Comparison of ENCODE assay signal across 19 mouse cellular contexts in genomic region chr5:144410666-144411065, GRCm38 (mm10).
DNase-seq lines count a peak whose midpoint lies in the region.
"Had no signal": no experiment of that assay in that cellular context is flagged by ENCODE, and none has a peak within 500 bp of the region (broad histone marks: within the 10 kb centered on the region; RNA-seq: fewer than 3 reads in every experiment).

No protein-coding gene starts in this region.

- DNase-seq in frontal cortex, postnatal 36 days (ENCODE audit: low spot score in 2 of 2), result peak; percentile 11 to 42
- no peak for DNase-seq in frontal cortex, postnatal 10 days (ENCODE audit: low spot score in 2 of 2)
- peak; percentile 52 for DNase-seq in right cerebral cortex, adult 18-20 months
- no peak for DNase-seq in right cerebral cortex, postnatal 10 days (ENCODE audit: low spot score in 2 of 2)
- peak; percentile 52 for DNase-seq in layer of hippocampus, adult 9-11 months
- DNase-seq in embryo, embryonic 10.5 days (ENCODE audit: low spot score), result no peak
- DNase-seq in spleen, postnatal 36 days (ENCODE audit: low spot score in 2 of 2), result no peak
- DNase-seq: adrenal gland, adult 8-10 months; cerebellum, adult 8-10 months; cerebellum, postnatal 25 days; gastrocnemius, postnatal 25 days; heart, adult 11 months; heart, postnatal 36 days; kidney, adult 8-10 months; kidney, postnatal 4 days; lung, embryonic 14.5 days; lung, postnatal 14 days; midbrain, embryonic 14.5 days; thymus, postnatal 25 days had no signal

Comparison
In these comparisons a context has a peak if more than half of its experiments do, and no peak if none do; other contexts are left out.
1. DNase-seq: peak in frontal cortex, postnatal 36 days (2 of 2), right cerebral cortex, adult 18-20 months (single experiment) and layer of hippocampus, adult 9-11 months (single experiment); none in frontal cortex, postnatal 10 days (0 of 2), right cerebral cortex, postnatal 10 days (0 of 2), embryo, embryonic 10.5 days (single experiment) and spleen, postnatal 36 days (0 of 2).